Mouse (Mus musculus): Measurements from ENCODE around the gene Mex3b.

Mex3b gene

DNA sequence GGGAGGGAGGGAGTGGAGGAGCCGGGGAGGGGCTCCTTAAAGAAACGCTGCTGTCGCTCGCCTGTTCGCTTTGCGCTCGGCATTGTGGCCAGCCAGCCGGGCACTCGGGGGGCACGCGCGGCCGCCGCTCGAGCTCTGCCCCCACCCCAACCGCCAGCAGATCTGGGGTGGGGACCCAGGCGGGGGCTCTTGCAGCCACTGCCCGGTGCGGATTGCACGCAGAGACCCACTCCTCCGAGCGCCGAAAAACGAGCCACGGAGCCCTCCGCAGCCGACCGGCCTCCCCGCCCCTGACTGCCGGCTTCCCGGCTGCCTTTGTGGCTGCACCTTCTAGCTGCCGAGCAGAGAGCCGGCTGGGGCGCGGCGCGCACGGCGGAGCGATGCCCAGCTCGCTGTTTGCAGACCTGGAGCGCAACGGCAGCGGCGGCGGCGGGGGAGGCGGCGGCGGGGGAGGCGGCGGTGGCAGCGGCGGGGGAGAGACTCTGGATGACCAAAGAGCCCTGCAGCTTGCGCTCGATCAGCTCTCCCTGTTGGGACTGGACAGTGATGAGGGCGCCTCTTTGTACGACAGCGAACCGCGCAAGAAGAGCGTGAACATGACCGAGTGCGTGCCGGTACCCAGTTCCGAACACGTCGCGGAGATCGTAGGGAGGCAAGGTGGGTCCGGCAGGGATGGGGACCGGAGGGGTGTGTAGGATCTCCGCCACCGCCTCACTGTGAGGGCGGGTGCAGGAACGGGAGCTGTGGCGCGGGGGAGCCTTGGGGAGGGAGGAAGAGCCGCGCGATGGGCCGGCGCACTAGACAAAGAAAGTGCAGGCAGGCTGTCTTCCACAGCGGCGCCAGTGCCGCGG is at the start of gene Mex3b:
Gene Mex3b, plus strand, starts transcription at position 63 of the 851 bp plus-strand sequence.
- DNase-seq (ENCODE audit: low spot score in 2 of 2), result peak; percentile 31 to 41

DNA sequence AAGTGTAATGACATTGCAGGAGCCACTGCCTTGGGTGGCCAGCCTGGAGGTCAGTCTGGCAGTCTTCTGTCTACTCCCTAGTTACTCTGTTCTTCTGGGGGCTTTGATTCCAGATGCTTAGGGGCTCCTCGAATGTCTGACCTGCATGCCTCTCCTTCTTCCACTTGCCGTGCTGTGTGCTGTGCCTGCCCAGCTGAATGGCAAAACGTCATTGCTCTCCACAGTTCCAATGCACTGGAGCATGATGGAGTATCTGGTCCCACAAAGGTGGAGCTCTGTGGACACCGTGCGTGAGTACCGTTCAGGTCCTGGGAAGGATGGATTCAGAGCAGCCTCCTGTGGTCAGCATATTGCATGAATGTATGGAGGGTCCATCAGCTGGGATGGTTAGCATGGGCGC is 47.6 kb upstream of the Mex3b start:
- DNase-seq (ENCODE audit: low spot score in 2 of 2), result no peak

DNA sequence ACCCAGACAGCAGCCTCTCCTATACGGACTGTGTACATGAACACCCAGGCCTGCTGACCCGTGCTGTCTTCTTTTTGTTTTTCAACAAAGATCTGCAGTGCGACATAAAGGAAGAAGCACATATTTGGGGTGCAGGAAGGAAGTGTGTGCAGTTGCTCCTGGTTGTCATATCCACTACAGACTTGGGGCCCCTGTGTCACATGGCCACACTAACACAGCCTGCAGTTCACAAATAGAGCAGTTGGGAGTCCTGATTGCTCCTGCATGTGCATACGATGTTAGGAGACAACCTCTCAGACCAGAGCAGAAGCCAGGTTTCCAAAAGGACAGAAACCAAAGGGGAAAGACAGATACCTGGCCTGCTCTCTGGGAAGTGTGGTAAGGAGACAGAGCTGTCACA is 46.5 kb upstream of the Mex3b start:
- DNase-seq (ENCODE audit: low spot score in 2 of 2), result no peak

DNA sequence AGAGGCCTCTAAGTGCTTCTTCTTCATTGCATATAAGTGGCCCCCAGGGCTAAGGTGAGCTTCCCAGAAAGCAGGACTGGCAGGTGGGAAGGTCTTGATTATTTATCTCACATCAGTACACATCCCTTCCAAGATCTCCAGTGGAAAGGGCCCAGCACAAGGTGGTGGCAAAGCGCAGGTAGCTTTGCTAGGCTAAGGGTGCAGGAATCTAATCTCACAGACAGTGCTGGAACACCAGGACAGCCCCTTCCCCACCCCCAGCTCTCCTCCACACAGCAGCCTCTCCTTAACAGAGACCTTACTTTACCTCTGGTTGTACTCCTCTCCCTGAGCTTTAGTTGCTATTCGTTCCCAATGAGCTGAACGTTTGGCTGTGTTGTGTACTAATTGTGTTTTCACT is 45.6 kb upstream of the Mex3b start:
- no peak for DNase-seq (ENCODE audit: low spot score in 2 of 2)

DNA sequence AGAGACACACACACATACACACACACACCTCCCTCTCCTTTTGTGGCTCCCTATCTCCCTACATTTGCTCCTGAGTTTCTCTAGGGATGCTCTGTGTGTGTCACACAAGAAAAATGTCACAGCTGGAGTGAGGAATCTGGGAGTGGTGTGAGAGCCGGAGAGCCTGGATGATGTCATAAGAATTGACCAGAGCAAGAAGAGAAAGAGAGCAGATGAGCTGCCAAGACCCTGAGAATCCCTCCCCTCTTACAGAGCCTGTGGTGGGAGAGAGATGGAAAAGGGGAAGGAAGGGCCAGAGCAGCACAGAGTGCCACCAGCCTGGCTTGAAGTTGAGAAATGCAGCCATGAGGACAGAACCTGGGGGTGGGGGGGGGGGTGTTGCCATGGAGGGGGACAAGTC is 44.6 kb upstream of the Mex3b start:
- no peak for DNase-seq (ENCODE audit: low spot score in 2 of 2)

DNA sequence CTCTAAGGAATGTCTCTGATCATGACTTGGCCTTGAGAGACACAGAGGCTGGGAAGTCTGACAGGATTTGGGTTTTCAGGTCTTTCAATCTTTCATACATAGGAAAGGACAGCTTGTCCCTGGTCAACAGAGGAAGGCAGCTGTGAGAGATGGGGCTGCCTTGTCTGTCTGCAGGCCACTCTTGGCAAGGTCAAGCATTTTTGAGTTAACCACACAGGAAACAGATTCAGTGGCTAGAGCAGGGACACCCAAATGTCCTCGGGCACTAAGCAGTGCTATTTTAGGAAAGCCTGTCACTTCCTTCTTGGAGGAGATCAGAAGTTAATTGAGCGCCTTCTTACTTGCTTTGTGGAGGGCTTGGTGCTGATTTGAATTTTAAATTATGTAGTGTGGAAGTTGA is 38.9 kb upstream of the Mex3b start:
- no peak for DNase-seq (ENCODE audit: low spot score in 2 of 2)

DNA sequence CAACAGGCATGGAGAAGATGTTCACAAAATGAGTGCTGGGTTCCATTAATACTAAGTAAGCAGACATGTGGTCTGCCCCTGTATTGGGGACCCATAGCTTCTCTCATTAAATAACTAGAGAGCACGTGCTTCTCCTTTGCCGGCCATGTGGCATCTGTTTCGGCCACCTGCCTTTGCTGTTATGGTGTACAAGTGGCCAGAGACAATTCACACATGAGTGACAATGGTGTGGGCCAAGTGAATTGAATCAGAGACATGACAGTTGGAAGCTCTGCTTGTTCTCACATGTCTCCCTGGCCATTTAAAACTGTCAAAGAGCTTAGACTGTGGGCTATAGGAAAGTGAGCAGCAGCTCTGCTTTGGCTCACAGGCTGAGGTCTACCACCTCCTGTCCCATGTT is 37.6 kb upstream of the Mex3b start:
- no peak for DNase-seq (ENCODE audit: low spot score in 2 of 2)

DNA sequence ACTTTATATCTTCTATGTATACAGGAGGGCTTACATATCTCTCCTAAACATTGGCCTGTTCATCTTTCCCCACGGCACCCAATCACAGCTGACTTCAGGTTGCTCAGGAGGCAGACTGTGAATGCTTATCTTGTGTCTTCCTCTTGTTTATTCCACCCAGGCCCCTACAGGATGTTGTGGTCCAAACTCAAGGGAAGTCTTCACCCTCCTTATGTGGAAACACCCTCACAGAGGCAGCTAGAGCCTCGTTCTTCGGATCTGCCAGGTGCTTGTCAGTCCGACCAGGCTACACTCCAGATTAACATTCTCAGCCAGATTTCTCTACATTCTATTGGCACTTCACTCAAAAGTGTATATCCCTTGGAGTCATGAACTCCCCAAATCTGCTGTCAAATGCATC is 32.7 kb upstream of the Mex3b start:
- DNase-seq (ENCODE audit: low spot score in 2 of 2), result no peak

DNA sequence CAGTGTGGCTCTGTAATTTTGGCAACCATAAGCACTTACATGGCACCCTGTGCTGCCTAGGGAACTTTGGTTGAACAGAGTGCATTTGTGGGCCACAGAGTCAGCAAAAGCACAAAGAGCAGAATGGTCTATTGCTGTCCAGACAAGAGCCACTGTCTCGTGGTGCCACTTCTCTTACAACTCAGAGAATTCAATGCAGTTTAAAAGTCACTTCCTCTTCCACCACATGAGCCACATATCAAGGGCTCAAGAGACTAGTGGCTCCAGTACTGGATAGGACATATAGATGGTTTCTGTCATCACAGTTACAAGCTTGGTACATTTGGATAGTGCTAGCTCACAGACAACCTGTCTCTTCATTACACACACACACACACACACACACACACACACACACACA is 28.7 kb upstream of the Mex3b start:
- no peak for DNase-seq (ENCODE audit: low spot score in 2 of 2)

DNA sequence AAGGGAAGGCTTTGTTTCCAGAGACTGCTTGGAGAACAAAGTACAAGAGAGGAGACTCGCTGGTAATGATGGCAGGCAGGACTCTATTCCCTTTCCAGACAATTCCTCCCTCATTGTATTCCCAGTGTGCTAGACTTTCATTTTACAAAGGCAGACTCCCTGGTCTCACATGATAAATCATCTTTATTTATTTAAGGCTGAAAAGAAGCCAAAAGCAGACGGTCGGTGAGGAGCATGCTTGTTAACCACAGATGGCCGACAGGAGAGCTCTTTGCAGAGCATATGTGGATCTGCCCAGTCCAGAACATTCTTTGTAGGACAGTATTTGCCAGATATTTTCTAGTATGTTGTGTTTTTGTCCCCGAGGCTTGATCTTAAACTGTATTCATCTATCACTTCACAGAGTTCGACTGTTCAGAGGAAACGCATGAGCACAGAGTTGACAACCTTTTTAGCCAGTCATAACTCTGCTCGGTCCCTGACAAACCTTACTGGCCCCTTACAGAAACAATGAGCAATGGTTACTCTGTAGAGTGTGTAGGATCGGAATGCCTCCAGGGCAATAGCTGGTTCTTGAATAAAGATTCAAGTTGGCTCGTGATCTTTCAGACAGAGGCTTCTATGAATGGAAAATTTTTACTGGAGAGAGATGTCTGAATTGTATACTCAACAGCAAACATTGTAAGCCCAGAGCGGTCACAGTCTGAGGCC is 28.0 kb upstream of the Mex3b start:
- DNase-seq (ENCODE audit: low spot score in 2 of 2), result no peak

DNA sequence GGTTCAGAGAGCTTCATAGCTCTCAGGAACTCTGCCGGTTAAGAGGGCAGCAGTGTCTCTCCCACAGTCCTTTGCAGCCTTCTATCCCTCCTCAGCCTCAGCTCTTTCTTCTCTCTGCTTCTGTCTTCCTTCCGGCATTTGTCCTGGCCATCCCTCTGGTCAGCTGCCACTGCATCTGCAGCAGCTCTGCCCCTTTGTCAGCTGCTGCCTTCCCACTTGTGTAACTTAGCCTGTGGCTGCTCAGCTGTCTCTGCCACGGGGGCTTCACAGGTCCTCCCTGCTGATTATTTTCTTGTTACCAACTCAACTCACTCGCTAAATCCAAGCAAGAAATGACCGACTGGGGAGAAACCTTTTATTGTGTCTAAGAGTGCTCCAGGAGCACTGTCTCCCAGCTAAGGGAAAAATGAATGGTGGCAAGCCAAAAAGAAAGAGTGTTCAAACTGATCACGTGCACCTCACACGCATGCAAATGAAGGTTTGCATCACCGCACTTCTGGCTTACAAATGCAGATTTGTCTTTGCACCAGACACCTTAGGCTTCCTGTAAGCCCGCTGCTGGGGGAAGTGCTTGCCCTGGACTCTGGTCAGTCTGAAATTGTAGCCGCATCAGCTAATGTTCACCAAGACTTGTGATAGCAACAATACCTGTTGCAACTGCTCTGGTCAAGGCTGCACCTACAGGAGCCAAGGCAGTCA is 24.8 kb upstream of the Mex3b start:
- peak in 1 of 2 experiments; percentile 6 for DNase-seq (ENCODE audit: low spot score in 2 of 2)

DNA sequence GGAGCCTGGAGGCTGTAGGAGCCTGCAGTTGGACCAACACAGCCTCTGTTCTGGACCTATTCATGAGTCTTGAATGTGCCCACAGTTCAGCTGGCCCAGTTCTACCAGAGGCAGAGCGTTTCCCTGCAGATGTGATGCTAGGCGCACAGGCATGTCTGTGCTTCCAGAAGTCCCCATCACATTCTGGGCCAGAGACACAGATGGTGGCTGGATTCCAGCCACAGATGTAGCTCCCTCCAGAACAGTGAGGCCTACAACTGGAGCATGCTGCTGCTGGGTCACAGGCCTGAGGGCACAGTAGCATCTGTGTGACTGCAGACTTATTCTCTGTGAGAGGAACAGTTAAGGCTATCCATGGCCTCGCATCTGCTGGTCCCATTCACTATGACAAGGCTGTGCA is 16.4 kb upstream of the Mex3b start:
- DNase-seq (ENCODE audit: low spot score in 2 of 2), result no peak

DNA sequence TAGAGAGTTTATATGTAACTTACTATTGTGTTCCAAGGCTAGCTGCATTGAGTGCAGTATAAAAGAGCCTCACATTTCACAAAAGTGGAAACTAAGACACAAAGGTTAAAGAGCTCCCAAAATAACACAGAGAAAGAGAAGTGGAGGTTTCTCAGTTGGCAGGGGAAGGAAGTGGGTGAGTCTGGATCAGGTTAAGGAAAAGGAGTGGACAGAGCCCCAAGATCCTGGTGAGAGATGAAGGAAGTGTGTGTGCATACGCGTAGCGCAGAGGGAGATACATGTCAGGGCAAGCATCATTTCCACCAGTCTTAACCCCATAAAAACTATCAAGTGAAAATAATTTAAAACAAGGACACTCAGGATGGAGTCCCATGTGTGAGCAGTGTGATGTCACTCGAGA is 15.5 kb upstream of the Mex3b start:
- no peak for DNase-seq (ENCODE audit: low spot score in 2 of 2)

DNA sequence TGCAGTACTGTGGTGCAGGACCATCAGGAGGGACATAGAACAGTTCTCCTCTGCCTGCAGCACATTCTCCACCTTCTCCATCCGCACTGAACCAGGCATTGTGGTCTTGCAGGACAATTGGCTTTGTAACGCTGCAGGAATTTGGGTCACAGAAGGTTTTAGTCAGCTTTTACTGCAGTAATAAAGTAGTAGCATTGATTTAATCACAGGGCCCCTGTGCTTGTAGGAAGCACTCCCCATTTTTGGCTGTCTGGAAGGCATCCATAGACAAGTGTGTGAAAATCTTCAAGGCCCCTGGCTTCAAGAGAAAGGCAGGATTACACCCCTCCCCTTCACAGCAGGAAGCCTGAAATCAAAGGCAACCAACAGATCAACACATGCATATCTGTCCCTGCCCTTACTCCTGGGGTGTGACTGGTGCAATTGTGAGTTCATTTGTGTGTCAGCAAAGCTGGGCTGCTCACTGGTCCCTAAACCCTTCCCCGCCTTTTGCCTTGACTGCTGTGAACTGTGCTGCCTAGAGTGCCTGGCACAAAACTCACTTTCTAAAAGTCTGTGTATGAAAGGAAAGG is 12.9 kb upstream of the Mex3b start:
- no peak for DNase-seq (ENCODE audit: low spot score in 2 of 2)

DNA sequence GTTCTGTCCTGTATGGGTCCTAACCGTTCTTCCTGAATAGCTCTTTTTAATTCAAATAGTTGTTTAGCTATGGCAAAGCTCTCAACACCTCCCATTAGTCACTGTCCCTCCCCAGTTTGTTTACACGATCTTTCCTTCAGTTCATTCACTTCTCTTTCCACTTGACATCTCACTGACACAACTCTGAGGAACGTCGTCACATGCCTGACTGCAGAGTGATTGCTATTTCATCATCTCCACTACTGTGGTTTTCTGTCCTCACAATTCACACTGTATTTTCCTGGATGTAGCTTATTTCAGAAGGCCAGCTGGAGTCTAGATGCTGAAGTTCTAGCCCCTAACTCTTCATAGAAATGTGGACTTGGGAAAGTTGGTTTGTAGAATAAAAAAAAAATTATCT is 8.5 kb upstream of the Mex3b start:
- no peak for DNase-seq (ENCODE audit: low spot score in 2 of 2)

DNA sequence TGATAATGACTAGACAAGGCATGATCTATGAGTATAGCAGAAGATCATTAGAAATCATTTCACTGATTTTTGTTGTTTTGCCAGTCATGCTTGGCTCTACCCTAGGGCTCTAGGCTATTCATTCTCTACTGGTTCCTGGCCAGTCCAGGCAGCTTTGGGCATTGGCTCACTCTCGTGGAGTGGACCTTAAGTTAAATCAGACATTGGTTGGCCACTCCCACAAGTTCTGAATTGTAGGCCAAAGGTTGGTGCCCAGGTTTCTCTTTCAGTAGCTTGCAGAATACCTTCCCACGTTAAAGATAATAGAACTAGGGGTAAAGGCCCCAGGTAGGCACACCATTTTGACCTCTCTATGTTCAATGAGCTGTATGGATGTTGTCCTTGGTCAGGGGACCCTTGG is 6.5 kb upstream of the Mex3b start:
- no peak for DNase-seq (ENCODE audit: low spot score in 2 of 2)

DNA sequence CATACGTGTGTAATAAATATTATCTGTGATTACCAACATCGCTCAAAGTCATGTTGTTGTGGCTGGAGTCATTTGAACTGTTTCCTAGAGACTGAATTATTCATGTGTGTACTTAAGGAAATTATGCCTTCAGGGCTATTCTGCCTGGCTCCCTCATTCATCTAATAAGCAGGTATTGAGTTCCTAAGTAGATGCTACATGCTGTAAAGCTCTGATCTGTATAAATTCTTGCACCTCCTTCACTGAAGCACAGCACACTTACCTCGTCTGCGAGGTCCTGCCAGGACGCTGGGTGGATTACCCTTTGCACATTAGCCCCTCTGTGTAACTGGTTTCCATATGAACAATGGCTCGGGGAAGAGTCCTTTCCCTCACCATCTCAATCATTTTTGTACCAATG is 3.8 kb upstream of the Mex3b start:
- no peak for DNase-seq (ENCODE audit: low spot score in 2 of 2)

DNA sequence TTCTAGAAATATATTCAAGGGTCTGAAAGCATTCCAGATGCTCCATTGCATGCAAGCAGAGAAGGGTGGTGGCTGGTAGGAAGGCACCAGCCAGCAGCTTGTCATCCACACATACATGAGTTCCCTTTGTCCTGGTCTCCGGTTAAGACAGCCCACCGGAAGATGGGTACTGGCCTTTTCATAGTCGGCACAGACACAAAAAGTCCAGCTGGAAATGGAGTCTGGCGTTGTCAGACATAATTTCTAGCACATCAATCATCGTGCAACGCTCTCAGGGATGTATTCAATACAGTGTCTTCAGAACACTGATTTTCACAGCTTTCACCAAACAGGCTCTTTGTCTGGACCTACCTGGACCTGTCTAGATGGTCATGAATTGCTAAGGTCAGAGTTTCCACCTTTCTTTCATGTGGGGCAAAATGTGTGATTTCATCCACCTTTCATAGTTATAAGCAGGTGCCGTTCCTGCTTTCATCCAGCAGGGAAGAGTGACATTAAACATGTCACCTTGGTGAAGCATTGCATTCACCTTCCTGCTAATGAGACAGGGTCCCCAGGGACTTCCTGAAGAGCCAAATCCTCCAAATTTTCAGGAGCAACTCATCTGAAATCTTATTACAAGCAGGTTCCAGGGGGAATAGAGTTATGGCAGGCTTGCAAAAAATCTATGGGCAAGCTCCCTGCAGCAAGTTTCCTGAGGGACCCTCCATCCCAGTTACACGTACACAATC is 2.7 kb upstream of the Mex3b start:
- DNase-seq (ENCODE audit: low spot score in 2 of 2), result no peak

DNA sequence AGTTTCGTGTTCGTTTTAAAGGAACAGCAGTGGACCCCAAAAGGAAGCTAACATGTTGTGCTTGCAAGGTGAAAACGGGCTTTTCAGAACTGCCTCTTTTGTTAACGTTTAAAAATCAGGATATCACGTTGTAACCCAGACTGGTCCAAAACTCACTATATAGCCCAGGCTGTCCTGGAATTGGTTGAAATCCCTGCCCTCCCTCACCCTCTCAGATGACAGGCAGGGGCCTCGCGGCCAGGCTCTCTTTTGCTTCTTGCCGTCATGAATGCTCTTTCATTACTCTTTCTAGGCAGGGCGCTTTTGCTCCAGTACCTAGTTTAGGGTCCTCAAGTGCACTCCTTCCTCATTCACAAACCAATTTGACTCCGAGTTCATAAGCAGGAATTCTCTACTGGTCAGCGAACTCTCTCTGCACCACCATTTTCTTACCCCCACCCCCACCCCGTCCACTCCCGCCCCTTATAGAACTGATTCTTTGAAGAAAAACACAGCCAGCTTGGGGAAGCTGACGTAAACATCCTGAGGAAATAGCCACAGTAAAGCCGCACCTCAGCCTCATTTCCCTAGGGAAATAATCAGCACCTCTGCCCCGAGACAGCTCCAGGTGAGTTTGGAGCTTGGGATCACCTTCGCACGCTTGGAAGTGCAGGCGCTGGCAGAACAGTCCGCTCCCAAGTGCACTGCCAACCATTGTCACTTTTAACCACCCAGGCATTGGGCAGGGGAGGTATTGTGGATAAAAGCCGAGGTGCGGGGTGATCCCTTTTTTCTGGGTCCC is 2.0 kb upstream of the Mex3b start:
- no peak for DNase-seq (ENCODE audit: low spot score in 2 of 2)

DNA sequence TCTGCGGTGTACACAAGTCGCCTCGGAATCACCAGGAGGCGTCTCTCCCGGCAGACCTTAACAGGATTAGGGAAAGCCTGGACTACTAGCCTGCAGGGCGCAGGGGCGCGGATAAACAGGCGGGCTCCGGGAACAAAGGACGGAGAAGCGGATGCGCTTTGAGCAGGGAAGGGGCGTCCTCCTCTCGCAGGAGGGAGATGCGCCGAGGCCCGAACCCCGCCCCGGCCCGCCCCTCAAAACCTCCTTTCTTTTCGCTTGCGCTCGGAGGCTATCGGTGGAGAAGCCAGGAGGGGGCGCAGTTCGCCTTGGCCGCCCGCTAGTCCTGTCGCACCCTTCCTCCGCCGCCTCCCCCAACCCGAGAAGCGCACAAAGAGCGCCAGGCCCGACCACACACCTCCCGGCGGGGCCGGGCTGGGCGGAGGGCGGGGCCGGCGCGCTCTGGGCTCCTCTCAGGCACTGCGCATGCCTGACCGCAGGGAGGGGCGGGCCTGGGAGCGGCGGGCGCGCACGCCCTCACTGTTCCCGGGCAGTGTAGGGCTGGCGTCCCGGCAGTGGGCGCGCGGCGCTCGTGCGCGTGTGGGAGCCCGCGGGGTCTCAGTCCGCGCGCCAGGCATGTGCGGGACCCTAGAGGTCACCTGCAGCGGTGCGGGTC is 1.2 kb upstream of the Mex3b start:
- peak; percentile 91 to 93 for DNase-seq (ENCODE audit: low spot score in 2 of 2)
